ENCODE assay signal across 9 mouse cellular contexts in genomic region chr19:8872266-8872840, GRCm38 (mm10). TPM values are rescaled to one million over a fixed set of nuclear protein-coding genes. Genes with fewer than 3 reads are reported as not detected.
DNase-seq lines count a peak whose midpoint lies in the region; ATAC-seq and TF ChIP-seq lines count a peak whose summit lies in the region.
"Had no signal": no experiment of that assay in that cellular context is flagged by ENCODE, and none has a peak within 500 bp of the region (broad histone marks: within the 10 kb centered on the region; RNA-seq: fewer than 3 reads in every experiment).

No protein-coding gene starts in this region.

- H3K4me1 ChIP-seq in lung, postnatal 0 days (ENCODE audit: insufficient read depth, low read depth, low read length), result peaks cover 6% of the 10 kb centered on the region; the same call in 1 of the 2 replicates
- H3K4me1 ChIP-seq in embryonic facial prominence, embryonic 15.5 days, result peaks cover 9% of the 10 kb centered on the region
- peaks cover 11% of the 10 kb centered on the region; the same call in 1 of the 2 replicates for H3K4me1 ChIP-seq in small intestine, adult 2 months (ENCODE audit: control insufficient read depth, insufficient read depth, insufficient read length, low read length)

- TF ChIP-seq POLR2A in small intestine, adult 2 months (IDR thresholded peaks at IDR 0.05; ENCODE audit: low read depth, low read length), result no peak

- no peak for TF ChIP-seq EP300 in lung, postnatal 0 days (IDR thresholded peaks at IDR 0.05)

- H3K9ac ChIP-seq in lung, postnatal 0 days (replicated peaks; ENCODE audit: low read depth), result peak overlapping the region; percentile 92
- H3K9ac ChIP-seq in embryonic facial prominence, embryonic 15.5 days, result peak overlapping the region; percentile 96

- 60% methylated on average over 10 of the region's 10 CpGs for WGBS in lung, postnatal 0 days
- 64% methylated on average over 10 of the region's 10 CpGs for WGBS in embryonic facial prominence, embryonic 15.5 days
- 33% methylated on average over 10 of the region's 10 CpGs for WGBS in large intestine, adult 2 months
- WGBS in small intestine, adult 2 months, result 38% methylated on average over 10 of the region's 10 CpGs

- TF ChIP-seq CTCF in lung, postnatal 0 days (IDR thresholded peaks at IDR 0.05), result no peak
- no peak for TF ChIP-seq CTCF in small intestine, adult 2 months (IDR thresholded peaks at IDR 0.05; ENCODE audit: extremely low read depth, insufficient read length, insufficient replicate concordance, low read depth, low read length)

- H3K9me3 ChIP-seq in lung, postnatal 0 days (ENCODE audit: low read length), result no peaks in the 10 kb centered on the region
- H3K9me3 ChIP-seq in embryonic facial prominence, embryonic 15.5 days (replicated peaks), result no peaks in the 10 kb centered on the region

- peak overlapping the region; percentile 72 for H3K4me2 ChIP-seq in lung, postnatal 0 days (replicated peaks; ENCODE audit: low read depth, low read length)
- H3K4me2 ChIP-seq in embryonic facial prominence, embryonic 15.5 days (replicated peaks), result peak overlapping the region; percentile 83

- peak overlapping the region; percentile 95 for H3K4me3 ChIP-seq in lung, postnatal 0 days (ENCODE audit: low read depth, low read length)
- peak overlapping the region; percentile 94 for H3K4me3 ChIP-seq in embryonic facial prominence, embryonic 15.5 days (replicated peaks)
- H3K4me3 ChIP-seq in small intestine, adult 2 months (ENCODE audit: low read depth, low read length), result peak overlapping the region; percentile 87

- peaks cover 8% of the 10 kb centered on the region; the same call in 1 of the 2 replicates for H3K36me3 ChIP-seq in lung, postnatal 0 days (ENCODE audit: insufficient read depth, low read length)
- peaks cover 40% of the 10 kb centered on the region for H3K36me3 ChIP-seq in embryonic facial prominence, embryonic 15.5 days
- peaks cover 26% of the 10 kb centered on the region for H3K36me3 ChIP-seq in small intestine, adult 2 months (ENCODE audit: control insufficient read depth, insufficient read depth, low read length)

- H3K27me3 ChIP-seq in lung, postnatal 0 days (replicated peaks; ENCODE audit: insufficient read depth, low read length), result no peaks in the 10 kb centered on the region
- no peaks in the 10 kb centered on the region for H3K27me3 ChIP-seq in embryonic facial prominence, embryonic 15.5 days
- H3K27me3 ChIP-seq in small intestine, adult 2 months (ENCODE audit: control insufficient read depth, insufficient read depth, low read length), result no peaks in the 10 kb centered on the region

- DNase-seq in lung, postnatal 0 days (ENCODE audit: low spot score), result no peak
- DNase-seq in lung, postnatal 25 days (ENCODE audit: low spot score), result no peak
- DNase-seq in large intestine, adult 2 months (ENCODE audit: low read depth, low spot score), result peak; percentile 24
- DNase-seq in c-Kit-positive CD71-positive TER-119-positive erythroid progenitor cells, embryonic 14.5 days (ENCODE audit: low spot score), result no peak
- DNase-seq in urinary bladder, adult 2 months (ENCODE audit: low spot score), result no peak

- ATAC-seq in lung, postnatal 0 days, result no peak
- no peak for ATAC-seq in embryonic facial prominence, embryonic 15.5 days (ENCODE audit: insufficient number of reproducible peaks, low FRiP score, low TSS enrichment, low read depth)
- no peak for ATAC-seq in frontal cortex, adult (ENCODE audit: low TSS enrichment)

- H3K27ac ChIP-seq in lung, postnatal 0 days (ENCODE audit: low read length), result peak overlapping the region; percentile 87
- 0 out of 2 replicates have a peak overlapping the region, but pooled peaks have one; percentile 85 for H3K27ac ChIP-seq in embryonic facial prominence, embryonic 15.5 days (replicated peaks)
- peak overlapping the region; percentile 68; the same call in 1 of the 2 replicates for H3K27ac ChIP-seq in small intestine, adult 2 months (ENCODE audit: insufficient read depth, low read depth, low read length)

RNA-seq across cellular contexts. Expression of gene Ubxn1, which starts 1.1 kb away (rescaled TPM):
- 153 and 164 TPM in 2 replicates for polyA plus RNA-seq in lung, postnatal 0 days (2015; fragmentation: Nextera tagmentation; extraction: Ambion mirVana)
- 177 and 194 TPM in 2 replicates for polyA plus RNA-seq in embryonic facial prominence, embryonic 15.5 days (2015; fragmentation: Nextera tagmentation; extraction: Ambion mirVana)
- 82.6 and 86.1 TPM in 2 replicates for polyA plus RNA-seq in large intestine, adult 2 months (2012; rRNA removed)
- 34.7 and 95.9 TPM in 2 replicates for polyA plus RNA-seq in small intestine, adult 2 months (2012; rRNA removed)
- polyA plus RNA-seq in urinary bladder, adult 2 months (2012; rRNA removed), result 175 and 179 TPM in 2 replicates

RNA-seq across cellular contexts. Expression of gene Uqcc3, which starts 8.4 kb away (rescaled TPM):
- polyA plus RNA-seq in lung, postnatal 0 days (2015; fragmentation: Nextera tagmentation; extraction: Ambion mirVana), result 75.2 and 84.3 TPM in 2 replicates
- 63.3 and 65.1 TPM in 2 replicates for polyA plus RNA-seq in embryonic facial prominence, embryonic 15.5 days (2015; fragmentation: Nextera tagmentation; extraction: Ambion mirVana)
- polyA plus RNA-seq in large intestine, adult 2 months (2012; rRNA removed), result 19.7 and 23.4 TPM in 2 replicates
- 14.0 and 19.2 TPM in 2 replicates for polyA plus RNA-seq in small intestine, adult 2 months (2012; rRNA removed)
- polyA plus RNA-seq in urinary bladder, adult 2 months (2012; rRNA removed), result 74.7 and 77.6 TPM in 2 replicates

RNA-seq across cellular contexts. Expression of gene Lbhd1, which starts 11.2 kb away (rescaled TPM):
- polyA plus RNA-seq in lung, postnatal 0 days (2015; fragmentation: Nextera tagmentation; extraction: Ambion mirVana), result 33.6 and 40.0 TPM in 2 replicates
- polyA plus RNA-seq in embryonic facial prominence, embryonic 15.5 days (2015; fragmentation: Nextera tagmentation; extraction: Ambion mirVana), result 58.7 and 61.4 TPM in 2 replicates
- polyA plus RNA-seq in large intestine, adult 2 months (2012; rRNA removed), result 2.2 and 2.3 TPM in 2 replicates
- 0.22 and 0.55 TPM in 2 replicates for polyA plus RNA-seq in small intestine, adult 2 months (2012; rRNA removed)
- polyA plus RNA-seq in urinary bladder, adult 2 months (2012; rRNA removed), result 3.1 and 4.9 TPM in 2 replicates

RNA-seq across cellular contexts. Expression of gene Gm49403, which starts 11.4 kb away (rescaled TPM):
- polyA plus RNA-seq in lung, postnatal 0 days (2015; fragmentation: Nextera tagmentation; extraction: Ambion mirVana), result not detected in 2 replicates
- not detected in 2 replicates for polyA plus RNA-seq in embryonic facial prominence, embryonic 15.5 days (2015; fragmentation: Nextera tagmentation; extraction: Ambion mirVana)
- not detected in 2 replicates for polyA plus RNA-seq in large intestine, adult 2 months (2012; rRNA removed)
- not detected in 2 replicates for polyA plus RNA-seq in small intestine, adult 2 months (2012; rRNA removed)
- not detected in 2 replicates for polyA plus RNA-seq in urinary bladder, adult 2 months (2012; rRNA removed)
- polyA plus RNA-seq: gonadal fat pad, adult 2 months had no signal

RNA-seq across cellular contexts. Expression of gene 1810009A15Rik, which starts 16.3 kb away (rescaled TPM):
- 44.4 and 45.3 TPM in 2 replicates for polyA plus RNA-seq in lung, postnatal 0 days (2015; fragmentation: Nextera tagmentation; extraction: Ambion mirVana)
- 82.8 and 84.2 TPM in 2 replicates for polyA plus RNA-seq in embryonic facial prominence, embryonic 15.5 days (2015; fragmentation: Nextera tagmentation; extraction: Ambion mirVana)
- 17.7 and 21.0 TPM in 2 replicates for polyA plus RNA-seq in large intestine, adult 2 months (2012; rRNA removed)
- 9.5 and 11.4 TPM in 2 replicates for polyA plus RNA-seq in small intestine, adult 2 months (2012; rRNA removed)
- 56.1 and 65.1 TPM in 2 replicates for polyA plus RNA-seq in urinary bladder, adult 2 months (2012; rRNA removed)
